Mouse (Mus musculus) limb, embryonic 13.5 days (tissue): Measurements from ENCODE around the gene Wfdc5. TPM values are rescaled to one million over a fixed set of nuclear protein-coding genes. Genes with fewer than 3 reads are reported as not detected.

Experiments used
- polyA plus RNA-seq: library from polyadenylated mRNA; unstranded; fragments of >200 nt; fragmentation: Nextera tagmentation; extraction: Ambion mirVana; gene quantifications from 2 replicates; pipeline ENCODE4 v1.2.1, GENCODE M21; 2015

Gene Wfdc5
- polyA plus RNA-seq, 1 experiment from 2014 or later, result not detected

Other genes with a start within 250 kb of the Wfdc5 start
- gene Ywhab, start 187.8 kb downstream of the Wfdc5 start, polyA plus RNA-seq, result 338 and 342 TPM in 2 replicates
- 3.2 and 3.7 TPM in 2 replicates for gene Pabpc1l, start 157.3 kb downstream of the Wfdc5 start, polyA plus RNA-seq
- 17.5 and 20.1 TPM in 2 replicates for gene Stk4, start 112.4 kb downstream of the Wfdc5 start, polyA plus RNA-seq
- gene Tomm34, start 111.6 kb downstream of the Wfdc5 start, polyA plus RNA-seq, result 57.8 and 61.7 TPM in 2 replicates
- 2.5 and 2.8 TPM in 2 replicates for gene Kcns1, start 11.6 kb downstream of the Wfdc5 start, polyA plus RNA-seq
- 0.51 TPM in 1 of 2 replicates, not detected in the other for gene Wfdc12, start 7.9 kb upstream of the Wfdc5 start, polyA plus RNA-seq
- not detected in 2 replicates for gene Wfdc15a, start 17.4 kb upstream of the Wfdc5 start, polyA plus RNA-seq
- not detected in 2 replicates for gene Wfdc15b, start 38.9 kb upstream of the Wfdc5 start, polyA plus RNA-seq
- gene Svs2, start 55.7 kb upstream of the Wfdc5 start, polyA plus RNA-seq, result not detected in 2 replicates
- not detected in 2 replicates for gene Svs3b, start 73.9 kb upstream of the Wfdc5 start, polyA plus RNA-seq
- not detected in 2 replicates for gene Svs4, start 95.7 kb upstream of the Wfdc5 start, polyA plus RNA-seq
- gene Svs3a, start 106.5 kb upstream of the Wfdc5 start, polyA plus RNA-seq, result not detected in 2 replicates
- gene Svs6, start 134.0 kb upstream of the Wfdc5 start, polyA plus RNA-seq, result not detected in 2 replicates
- gene Svs5, start 150.0 kb upstream of the Wfdc5 start, polyA plus RNA-seq, result not detected in 2 replicates
- 3.2 and 3.8 TPM in 2 replicates for gene Slpi, start 206.4 kb upstream of the Wfdc5 start, polyA plus RNA-seq
- 1.5 and 1.6 TPM in 2 replicates for gene Rbpjl, start 220.4 kb upstream of the Wfdc5 start, polyA plus RNA-seq
- gene Matn4, start 222.4 kb upstream of the Wfdc5 start, polyA plus RNA-seq, result 192 and 200 TPM in 2 replicates